Mouse (Mus musculus): ENCODE measurements around the gene Rab6b.

Gene Rab6b

GRCm38 (mm10) chr9:103111621-103112470 lies at the start of gene Rab6b:
Rab6b (plus strand) TSS chr9:103111787.
- peak; percentile 61 to 76 for DNase-seq

GRCm38 (mm10) chr9:103063591-103063990 lies 48.0 kb upstream of the Rab6b start:
- DNase-seq: no peak

- no peak for DNase-seq
These were observed 44.7 kb upstream of the Rab6b start for GRCm38 (mm10) chr9:103066845-103067244.

- no peak for DNase-seq
These were observed 43.9 kb upstream of the Rab6b start for GRCm38 (mm10) chr9:103067651-103068050.

GRCm38 (mm10) chr9:103068769-103069168 lies 42.8 kb upstream of the Rab6b start:
- no peak for DNase-seq

GRCm38 (mm10) chr9:103071541-103072203 lies 39.9 kb upstream of the Rab6b start:
- DNase-seq: peak; percentile 59 to 69

- DNase-seq: no peak
These were observed 39.4 kb upstream of the Rab6b start for GRCm38 (mm10) chr9:103072204-103072599.

- no peak for DNase-seq
These were observed 38.6 kb upstream of the Rab6b start for GRCm38 (mm10) chr9:103072926-103073515.

- DNase-seq: peak; percentile 57 to 70
These were observed 34.6 kb upstream of the Rab6b start for GRCm38 (mm10) chr9:103076836-103077531.

- DNase-seq: peak; percentile 53 to 65
These were observed 33.3 kb upstream of the Rab6b start for GRCm38 (mm10) chr9:103078194-103078691.

GRCm38 (mm10) chr9:103080211-103080610 lies 31.4 kb upstream of the Rab6b start:
- DNase-seq: no peak

GRCm38 (mm10) chr9:103082246-103082975 lies 29.2 kb upstream of the Rab6b start:
- DNase-seq: no peak

- DNase-seq: no peak
These were observed 28.2 kb upstream of the Rab6b start for GRCm38 (mm10) chr9:103083405-103083804.

- no peak for DNase-seq
These were observed 24.9 kb upstream of the Rab6b start for GRCm38 (mm10) chr9:103086736-103087135.

- no peak for DNase-seq
These were observed 24.3 kb upstream of the Rab6b start for GRCm38 (mm10) chr9:103087301-103087700.

- DNase-seq: peak in 1 of 2 experiments; percentile 1
These were observed 22.9 kb upstream of the Rab6b start for GRCm38 (mm10) chr9:103088661-103089060.

GRCm38 (mm10) chr9:103090116-103090875 lies 21.3 kb upstream of the Rab6b start:
- DNase-seq: peak; percentile 34 to 58

GRCm38 (mm10) chr9:103091039-103091883 lies 20.3 kb upstream of the Rab6b start:
- peak in 1 of 2 experiments; percentile 9 for DNase-seq

GRCm38 (mm10) chr9:103092248-103092647 lies 19.3 kb upstream of the Rab6b start:
- DNase-seq: peak; percentile 90 to 93

- no peak for DNase-seq
These were observed 17.9 kb upstream of the Rab6b start for GRCm38 (mm10) chr9:103093681-103094080.

Data from kidney, postnatal 4 days (tissue).